Mouse (Mus musculus): ENCODE results near the gene Gm11077. TPM values are rescaled to one million over a fixed set of nuclear protein-coding genes. Genes with fewer than 3 reads are reported as not detected.

The Gm11077 gene
- not detected for polyA plus RNA-seq (2014; fragmentation: Illumina TruSeq; extraction: RNeasy Lipid Tissue Mini Kit (QIAGEN cat#74804); ENCODE audit: low read depth, low replicate concordance)

GRCm38 (mm10) chr6:140729272-140729671 lies at the start of gene Gm11077:
Gene Gm11077 (plus strand): TSS chr6:140729284.

Other genes with a start within 250 kb of the Gm11077 start
- 118 TPM for gene Aebp2, start 106.6 kb upstream of the Gm11077 start, polyA plus RNA-seq (2014; fragmentation: Illumina TruSeq; extraction: RNeasy Lipid Tissue Mini Kit (QIAGEN cat#74804); ENCODE audit: low read depth, low replicate concordance)